Mouse (Mus musculus) right cerebral cortex, postnatal 10 days (tissue): ENCODE measurements around the gene 2610002M06Rik.
A peak's percentile ranks its signal among the peaks of the same experiment; 100 is the strongest.

ENCODE experiments used
- DNase-seq, 2 experiments: peaks; one replicate each; pipeline ENCODE4 v3.0.0; 2021; ENCODE audit warnings: low spot score in 2 of 2

2610002M06Rik gene

GRCm38 (mm10) chrX:107816218-107816554 is at the start of gene 2610002M06Rik:
2610002M06Rik (minus strand) TSS chrX:107816334.
- DNase-seq: peak; percentile 93

DNA sequence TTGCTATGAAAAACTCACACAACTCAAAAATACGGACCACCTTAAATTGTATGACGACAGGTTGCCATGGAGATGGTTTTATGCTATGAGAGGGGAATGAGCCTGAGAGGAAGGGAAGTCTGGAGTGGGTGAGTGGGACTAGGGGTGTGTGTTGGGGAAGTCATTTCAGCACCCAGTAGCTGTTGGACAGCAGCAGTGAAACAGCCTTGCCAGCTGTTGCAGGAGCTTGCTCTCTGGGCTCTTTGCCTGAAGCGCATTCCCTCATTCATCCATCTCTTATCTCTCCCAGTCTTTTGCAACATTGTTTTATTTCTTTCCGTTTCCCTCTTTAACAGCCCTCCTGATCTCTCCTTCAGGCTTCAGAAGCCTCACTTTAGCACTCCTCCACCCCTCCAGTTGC is 42.0 kb upstream of the 2610002M06Rik start:
- DNase-seq: peak in 1 of 2 experiments; percentile 12

DNA sequence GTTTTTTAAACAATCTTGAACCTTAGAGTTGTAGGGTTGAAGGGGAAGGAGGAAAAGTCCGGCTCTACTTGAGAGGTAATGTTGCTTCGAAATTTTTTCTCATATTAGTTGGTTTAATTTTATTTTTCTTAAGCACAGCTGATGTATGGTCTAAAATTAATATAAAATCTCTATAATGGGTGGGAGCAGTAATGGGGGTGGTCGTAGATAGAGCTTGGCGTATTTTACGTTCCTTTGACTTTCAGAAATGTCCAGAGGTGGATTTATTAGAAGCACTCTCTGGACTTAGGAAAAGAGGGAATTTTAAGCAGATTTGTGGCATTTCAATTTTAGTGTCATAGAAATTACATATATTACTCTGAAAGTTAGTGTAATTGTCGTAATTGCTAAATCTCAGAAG is 592 bp upstream of the 2610002M06Rik start:
- DNase-seq: no peak

GRCm38 (mm10) chrX:107815502-107816217 is 474 bp downstream of the 2610002M06Rik start:
- DNase-seq: peak; percentile 21 to 34

- DNase-seq: no peak
Measured at GRCm38 (mm10) chrX:107812120-107812519, 4.0 kb downstream of the 2610002M06Rik start.

DNA sequence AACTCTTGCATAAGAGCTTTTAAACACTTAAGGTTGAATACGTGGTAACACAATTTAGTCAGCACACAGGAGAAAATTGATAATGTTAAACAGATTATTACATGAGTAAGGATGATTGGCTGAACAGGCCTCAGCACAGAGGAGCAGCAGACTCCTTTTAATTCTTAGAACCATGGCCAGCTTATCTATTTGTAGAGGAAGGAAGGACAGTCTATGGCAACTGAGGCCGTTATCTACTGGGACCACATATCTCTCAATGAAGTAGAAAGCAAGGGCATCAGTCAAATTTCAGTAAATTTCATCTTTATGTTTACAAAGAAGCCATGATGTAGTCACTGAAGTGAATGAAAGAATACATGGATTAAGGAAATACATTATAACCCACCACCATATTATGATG is 19.2 kb downstream of the 2610002M06Rik start:
- no peak for DNase-seq

- DNase-seq: no peak
Measured at GRCm38 (mm10) chrX:107795785-107796184, 20.3 kb downstream of the 2610002M06Rik start.

GRCm38 (mm10) chrX:107792290-107792689 is 23.8 kb downstream of the 2610002M06Rik start, which contains the start of gene Tent5d:
Tent5d (plus strand) TSS chrX:107792590.
- no peak for DNase-seq

GRCm38 (mm10) chrX:107790750-107791493 is 25.2 kb downstream of the 2610002M06Rik start:
- DNase-seq: no peak

- DNase-seq: no peak
Measured at GRCm38 (mm10) chrX:107790136-107790535, 26.0 kb downstream of the 2610002M06Rik start.

DNA sequence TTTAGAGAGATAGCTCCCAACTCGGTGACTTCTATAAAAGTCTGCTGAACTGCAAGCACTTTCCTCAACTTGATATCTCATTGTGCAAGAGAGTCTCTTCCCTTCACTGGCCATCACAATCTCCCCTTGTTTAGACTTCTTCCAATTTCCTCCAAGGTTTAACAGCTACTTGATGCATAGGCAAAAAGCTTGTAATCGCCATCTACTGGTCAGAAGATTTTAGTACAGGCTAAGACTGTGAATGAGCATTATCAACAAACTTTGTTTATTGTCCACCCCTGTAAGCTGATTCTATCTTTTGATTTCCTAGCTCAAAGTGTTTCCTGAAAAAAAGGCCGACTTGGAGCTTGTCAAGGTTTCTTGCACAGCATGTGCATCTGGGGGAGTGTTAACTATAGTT is 48.2 kb downstream of the 2610002M06Rik start:
- no peak for DNase-seq
